Mouse (Mus musculus) liver, postnatal 0 days (tissue): Measurements from ENCODE around the gene Inhbc. TPM values are rescaled to one million over a fixed set of nuclear protein-coding genes. Genes with fewer than 3 reads are reported as not detected.

Source experiments
- ATAC-seq: fragments of 200-750 bp; cut with Nextera tagmentation; 2 replicates; pipeline ENCODE4 v1.8.0; 2017; ENCODE audit warnings: mild to moderate bottlenecking, moderate library complexity
- DNase-seq: peaks from one replicate; pipeline ENCODE4 v3.0.0-alpha.2; 2016
- H3K27ac ChIP-seq: fragments of 300-500 bp; sonication (generic); 2 replicates; pipeline ENCODE4 v1.5.1; 2014; ENCODE audit warnings: antibody characterized with exemption, moderate library complexity, mild to moderate bottlenecking, low read depth
- H3K27me3 ChIP-seq: fragments of 300-500 bp; sonication (generic); 2 replicates; pipeline ENCODE4 v1.6.1; 2014; ENCODE audit warnings: low read length, control low read depth, mixed read lengths; ENCODE audit not compliant: insufficient read depth
- H3K36me3 ChIP-seq: fragments of 300-500 bp; sonication (generic); replicated peaks from 2 replicates; pipeline ENCODE4 v1.6.1; 2014; ENCODE audit warnings: mild to moderate bottlenecking, control low read depth, low read length, moderate library complexity, mixed read lengths; ENCODE audit not compliant: insufficient read depth
- H3K4me1 ChIP-seq: fragments of 300-500 bp; sonication (generic); 2 replicates; pipeline ENCODE4 v1.6.1; 2014; ENCODE audit warnings: antibody characterized with exemption, mild to moderate bottlenecking, control low read depth; ENCODE audit not compliant: insufficient read depth
- H3K4me2 ChIP-seq: fragments of 300-500 bp; sonication (generic); 2 replicates; pipeline ENCODE4 v1.6.1; 2014; ENCODE audit warnings: low read depth, mild to moderate bottlenecking, low read length, moderate library complexity, mixed read lengths
- H3K4me3 ChIP-seq: fragments of 300-500 bp; sonication (generic); 2 replicates; pipeline ENCODE4 v1.5.1; 2014; ENCODE audit warnings: low read depth, low read length
- H3K9ac ChIP-seq: fragments of 300-500 bp; sonication (generic); replicated peaks from 2 replicates; pipeline ENCODE4 v1.6.1; 2014; ENCODE audit warnings: mild to moderate bottlenecking, moderate library complexity
- H3K9me3 ChIP-seq: fragments of 300-500 bp; sonication (generic); 2 replicates; pipeline ENCODE4 v1.6.1; 2016; ENCODE audit warnings: mild to moderate bottlenecking, control low read depth, low read length, mixed read lengths
- CTCF ChIP-seq: sonication (generic); IDR thresholded peaks from 2 replicates; pipeline ENCODE4 v1.5.1; 2016; ENCODE audit warnings: antibody characterized with exemption, low read depth
- EP300 ChIP-seq: IDR thresholded peaks from 2 replicates; pipeline ENCODE4 v1.6.1; 2016; ENCODE audit warnings: antibody characterized with exemption, low read depth, mild to moderate bottlenecking
- WGBS: fragments of 180-500 bp; shearing (Covaris S2); extraction: QIAGEN DNeasy Blood & Tissue Kit; methylation state at CpG from one replicate; pipeline ENCODE4 v1.1.7; 2014; ENCODE audit not compliant: insufficient replicate concordance; 5-methylcytosine and 5-hydroxymethylcytosine counted together
- polyA plus RNA-seq: library from polyadenylated mRNA; unstranded; fragments of >200 nt; fragmentation: Nextera tagmentation; extraction: Ambion mirVana; gene quantifications from 2 replicates; pipeline ENCODE4 v1.2.1, GENCODE M21; 2015

The Inhbc gene
- polyA plus RNA-seq: 21.0 and 27.2 TPM in 2 replicates

DNA sequence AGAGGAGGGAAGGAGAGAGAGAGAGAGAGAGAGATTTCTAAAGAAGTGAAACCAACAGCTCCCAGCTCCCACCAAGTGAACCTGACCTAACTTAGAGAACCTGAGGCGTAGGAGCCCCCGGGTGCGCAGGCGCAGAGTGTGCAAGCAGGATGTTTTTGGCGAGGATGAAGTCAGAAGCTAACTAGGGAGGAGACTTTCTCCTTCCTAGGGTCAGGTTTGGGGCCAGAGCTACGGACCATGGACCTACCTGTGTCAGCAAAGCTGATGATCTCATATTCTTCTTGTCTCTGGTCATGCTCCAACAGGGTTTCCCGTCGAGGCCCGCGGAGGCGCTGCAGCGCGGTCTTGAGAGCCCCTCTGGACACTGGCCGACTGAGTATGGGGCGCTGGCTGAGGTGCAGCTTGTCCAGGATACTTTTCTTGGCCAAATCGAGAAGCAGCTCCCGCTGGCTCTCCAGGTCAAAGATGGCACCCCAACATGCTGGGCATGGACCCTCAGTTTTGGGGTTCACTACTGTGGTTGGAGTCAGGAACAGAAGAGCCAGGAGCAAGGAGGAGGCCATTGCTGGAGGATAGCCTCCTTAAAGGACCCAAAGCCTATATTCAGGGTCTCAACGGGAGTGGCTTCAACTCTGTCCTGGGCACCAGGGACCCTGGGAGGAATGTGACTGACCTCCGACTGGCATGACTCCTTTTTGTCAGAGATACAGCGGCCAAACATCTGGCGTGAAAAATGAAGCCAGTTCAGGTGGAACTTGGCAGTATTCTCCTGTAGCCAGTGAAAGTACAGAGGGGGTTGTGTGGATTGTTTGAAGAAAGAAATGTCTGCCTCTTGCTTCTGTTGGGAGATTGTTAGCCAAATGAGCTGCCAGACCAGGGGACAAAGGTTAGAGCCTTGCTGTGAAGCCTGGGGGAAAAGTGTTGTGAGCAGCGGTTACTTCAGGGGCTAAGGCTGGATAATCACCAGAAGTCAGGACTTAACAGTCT lies at the start of gene Inhbc:
Gene Inhbc, minus strand, starts transcription at position 598 of the 987 bp plus-strand sequence.
- no peaks in the 10 kb centered on the region for H3K9me3 ChIP-seq
- H3K4me1 ChIP-seq: peaks cover 2% of the 10 kb centered on the region; the same call in 1 of the 2 replicates
- DNase-seq: peak; percentile 19
- 65% methylated on average over 22 of the region's 22 CpGs for WGBS
- peak; percentile 65 for ATAC-seq
- no peak for TF ChIP-seq EP300
- no peak for TF ChIP-seq CTCF
- peak within 1 kb of the TSS; percentile 49 for H3K4me2 ChIP-seq
- H3K27me3 ChIP-seq: no peaks in the 10 kb centered on the region
- H3K36me3 ChIP-seq: no peaks in the 10 kb centered on the region
- H3K27ac ChIP-seq: peak within 1 kb of the TSS; percentile 66
- peak within 1 kb of the TSS; percentile 59 for H3K9ac ChIP-seq
- H3K4me3 ChIP-seq: peak within 1 kb of the TSS; percentile 20

DNA sequence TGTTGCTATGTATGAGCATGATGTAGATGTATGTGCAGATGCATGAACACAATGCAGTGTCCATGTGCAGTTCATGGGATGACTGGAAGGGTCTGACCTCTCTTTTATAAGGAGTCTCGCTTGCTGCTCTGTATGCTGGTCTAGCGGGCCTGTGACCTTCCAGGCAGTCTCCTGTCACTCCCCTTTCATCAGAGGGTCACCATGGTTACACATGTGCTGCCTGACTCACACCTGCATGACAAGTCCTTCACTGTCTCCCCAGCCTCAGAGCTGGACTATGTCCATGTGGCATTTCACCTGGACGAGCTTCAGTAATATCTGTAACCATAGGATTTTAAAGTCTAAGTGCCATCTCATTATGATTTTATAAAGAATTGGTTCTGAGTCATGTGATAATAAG lies 43.9 kb upstream of the Inhbc start:
- ATAC-seq (peak; percentile 81), DNase-seq (no peak)
- Histone ChIP-seq H3K4me3 (no peak overlapping the region), H3K4me2 (no peak overlapping the region), H3K9ac (no peak overlapping the region), H3K27me3 (no peaks in the 10 kb centered on the region), H3K4me1 (peaks cover 16% of the 10 kb centered on the region), H3K36me3 (peaks cover 5% of the 10 kb centered on the region; the same call in 1 of the 2 replicates), H3K9me3 (no peaks in the 10 kb centered on the region), H3K27ac (no peak overlapping the region)
- 67% methylated on average over 3 of the region's 3 CpGs for whole genome bisulfite sequencing
- TF ChIP-seq CTCF (no peak), EP300 (no peak)

DNA sequence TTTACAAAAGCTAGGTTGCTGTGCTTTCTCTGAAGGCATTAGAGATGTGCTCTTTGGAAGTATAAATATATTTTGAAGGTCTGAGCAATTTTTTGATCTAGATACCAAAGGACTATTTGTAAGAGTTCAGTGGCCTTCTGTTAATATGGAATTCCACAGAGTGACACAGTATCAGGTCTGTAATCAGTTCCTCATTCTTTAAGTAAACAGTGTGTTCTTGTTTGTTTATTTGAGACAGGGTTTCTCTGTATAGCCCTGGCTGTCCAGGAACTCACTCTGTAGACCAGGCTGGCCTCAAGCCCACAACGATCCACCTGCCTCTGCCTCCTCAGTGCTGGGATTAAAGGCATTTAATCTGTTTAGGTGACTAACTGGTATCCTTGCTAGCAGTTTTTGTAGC lies 43.4 kb upstream of the Inhbc start:
- 71% methylated on average over 1 of the region's 1 CpGs for WGBS

DNA sequence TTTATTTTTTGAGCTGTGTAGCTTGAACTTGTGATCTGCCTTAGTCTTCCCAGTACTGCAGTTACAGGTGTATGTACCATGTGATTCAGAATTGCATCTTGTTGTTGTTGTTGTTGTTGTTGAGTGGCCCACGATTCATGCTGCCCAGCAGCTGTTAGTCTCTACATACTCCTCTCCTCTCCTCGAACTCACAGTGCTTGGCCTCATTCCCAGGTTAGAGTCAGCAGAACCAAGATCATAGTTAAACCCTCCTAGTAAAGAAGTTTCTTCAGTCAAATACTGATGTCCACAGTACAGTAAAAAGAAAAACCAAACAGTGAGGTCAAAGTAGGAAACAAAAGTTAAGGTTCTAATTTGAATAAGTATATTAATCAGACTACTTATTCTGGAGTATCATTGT lies 42.5 kb upstream of the Inhbc start:
- ATAC-seq (no peak), DNase-seq (no peak)
- TF ChIP-seq CTCF (no peak), EP300 (no peak)
- Histone ChIP-seq H3K9me3 (no peaks in the 10 kb centered on the region), H3K4me3 (no peak overlapping the region), H3K36me3 (peaks cover 3% of the 10 kb centered on the region; the same call in 1 of the 2 replicates), H3K27ac (no peak overlapping the region), H3K4me2 (no peak overlapping the region), H3K9ac (no peak overlapping the region), H3K27me3 (no peaks in the 10 kb centered on the region), H3K4me1 (peaks cover 16% of the 10 kb centered on the region)
- 69% methylated on average over 2 of the region's 2 CpGs for WGBS

More for the DNA sequence above, 43.4 kb upstream of the Inhbc start:
- TF ChIP-seq CTCF: no peak
- no peak for TF ChIP-seq EP300
- H3K9ac ChIP-seq: no peak overlapping the region
- no peak overlapping the region for H3K27ac ChIP-seq
- no peak overlapping the region for H3K4me2 ChIP-seq
- ATAC-seq: peak; percentile 53; the same call in 1 of the 2 replicates
- H3K27me3 ChIP-seq: no peaks in the 10 kb centered on the region
- H3K4me1 ChIP-seq: peaks cover 16% of the 10 kb centered on the region
- H3K36me3 ChIP-seq: peaks cover 5% of the 10 kb centered on the region; the same call in 1 of the 2 replicates
- H3K9me3 ChIP-seq: no peaks in the 10 kb centered on the region
- DNase-seq: no peak
- no peak overlapping the region for H3K4me3 ChIP-seq

DNA sequence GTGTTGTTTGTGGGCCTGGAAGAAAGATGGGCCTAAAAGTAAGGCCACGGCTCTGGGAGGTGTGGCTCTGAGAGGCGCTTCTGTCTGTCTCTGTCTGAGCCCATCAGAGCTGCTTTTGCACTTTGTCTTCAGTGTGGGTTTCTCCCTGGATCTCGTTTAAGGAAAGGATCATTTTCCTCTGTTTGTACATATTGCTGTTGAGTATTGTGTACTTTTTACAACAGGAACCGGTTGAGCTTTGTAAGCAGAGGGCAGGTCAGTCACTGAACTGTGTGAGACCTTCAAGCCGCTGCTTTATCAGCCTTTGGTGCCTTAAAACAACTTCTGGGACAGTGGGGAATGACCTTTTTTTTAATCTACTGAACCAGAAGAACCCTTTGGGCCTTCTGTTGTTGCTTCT lies 41.9 kb upstream of the Inhbc start:
- WGBS: 53% methylated on average over 5 of the region's 5 CpGs
- no peak overlapping the region for H3K4me3 ChIP-seq
- H3K27me3 ChIP-seq: no peaks in the 10 kb centered on the region
- peaks cover 21% of the 10 kb centered on the region for H3K4me1 ChIP-seq
- H3K9me3 ChIP-seq: no peaks in the 10 kb centered on the region
- no peak for TF ChIP-seq EP300
- TF ChIP-seq CTCF: no peak
- peaks cover 3% of the 10 kb centered on the region; the same call in 1 of the 2 replicates for H3K36me3 ChIP-seq
- no peak overlapping the region for H3K4me2 ChIP-seq
- H3K9ac ChIP-seq: no peak overlapping the region
- no peak for DNase-seq
- no peak for ATAC-seq
- H3K27ac ChIP-seq: peak overlapping the region; percentile 30; the same call in 1 of the 2 replicates

DNA sequence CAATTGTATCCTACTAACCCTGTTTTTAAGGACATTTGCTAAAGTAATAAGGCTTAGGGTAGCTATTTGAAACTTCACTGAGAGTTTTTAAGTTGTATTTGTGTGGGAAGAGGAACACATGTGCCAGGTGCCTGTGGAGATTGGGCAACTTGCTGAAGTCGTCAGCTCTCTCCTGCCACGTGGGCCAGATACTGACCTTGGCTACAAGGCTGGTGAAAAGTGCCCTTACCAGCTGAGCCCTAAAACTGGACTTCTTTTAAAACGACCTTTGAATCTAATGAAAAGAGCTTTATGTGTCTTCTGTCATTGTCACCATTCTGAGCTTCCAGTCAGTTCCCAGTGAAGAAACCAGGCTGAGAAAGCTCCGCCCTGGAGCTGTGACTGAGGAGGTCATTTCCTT lies 37.2 kb upstream of the Inhbc start:
- no peak for ATAC-seq
- TF ChIP-seq CTCF: no peak
- no peak for DNase-seq
- WGBS: 48% methylated on average over 4 of the region's 4 CpGs
- H3K4me3 ChIP-seq: no peak overlapping the region
- peaks cover 15% of the 10 kb centered on the region for H3K4me1 ChIP-seq
- H3K36me3 ChIP-seq: peaks cover 9% of the 10 kb centered on the region; the same call in 1 of the 2 replicates
- no peaks in the 10 kb centered on the region for H3K9me3 ChIP-seq
- no peak overlapping the region for H3K27ac ChIP-seq
- no peak overlapping the region for H3K4me2 ChIP-seq
- H3K9ac ChIP-seq: no peak overlapping the region
- H3K27me3 ChIP-seq: no peaks in the 10 kb centered on the region
